Mouse (Mus musculus) heart, postnatal 14 days (tissue): ENCODE results near the gene Rab19. TPM values are rescaled to one million over a fixed set of nuclear protein-coding genes. Genes with fewer than 3 reads are reported as not detected.
"Not testable (repeated sequence)": the region's sequence is repeated elsewhere in the genome, so short reads cannot be mapped to it uniquely, and the experiment has no call there.

Source experiments
- DNase-seq, 2 experiments: peaks; one replicate each; pipeline ENCODE4 v3.0.0; 2021 to 2022
- intact Hi-C: fragments of 180-260 bp; cut with DNase I; formaldehyde crosslinking; loops from one replicate; pipeline ENCODE4 v1.15.1; 2025
- long read RNA-seq, 2 experiments: library from polyadenylated mRNA; stranded (forward); transcript quantifications; one replicate each; pipeline ENCODE4 v2.0.0; 2021
- total RNA-seq, 2 experiments: library from RNA; stranded (reverse); gene quantifications; 2 replicates each; pipeline ENCODE4 v1.2.3; 2021

Rab19 gene
- total RNA-seq, result under 1 TPM; 0.17 to 0.49 TPM
- long read RNA-seq, experiment 1, result 0 reads
- long read RNA-seq, experiment 2, result 0 reads

GRCm38 (mm10) chr6:39381125-39381880, at the start of gene Rab19:
Gene Rab19 (plus strand): TSS chr6:39381175.
- DNase-seq, result peak; percentile 23 to 40
- intact Hi-C loops, result no loop called here

- intact Hi-C loops, result no loop called here
- no peak for DNase-seq
Observed at GRCm38 (mm10) chr6:39331998-39332700, 48.8 kb upstream of the Rab19 start.

GRCm38 (mm10) chr6:39334224-39334623, 46.8 kb upstream of the Rab19 start:
- intact Hi-C loops, result no loop called here
- no peak for DNase-seq

GRCm38 (mm10) chr6:39334873-39335272, 46.1 kb upstream of the Rab19 start:
- no peak for DNase-seq
- intact Hi-C loops, result no loop called here

GRCm38 (mm10) chr6:39338359-39338758, 42.6 kb upstream of the Rab19 start:
- DNase-seq, result no peak
- intact Hi-C loops, result no loop called here

- DNase-seq, result no peak
- intact Hi-C loops, result loop anchor here (5.0 kb wide), 3 partner anchors 44 to 154 kb away; no protein-coding TSS in a partner anchor
Observed at GRCm38 (mm10) chr6:39341798-39342197, 39.2 kb upstream of the Rab19 start.

GRCm38 (mm10) chr6:39344020-39344419, 37.0 kb upstream of the Rab19 start:
- peak; percentile 89 to 90 for DNase-seq
- intact Hi-C loops, result loop anchor here (1.0 to 5.0 kb wide), 5 partner anchors 47 to 201 kb away; no protein-coding TSS in a partner anchor

- intact Hi-C loops, result loop anchor here (2.0 to 5.0 kb wide), 2 partner anchors 88 to 203 kb away; no protein-coding TSS in a partner anchor
- DNase-seq, result no peak
Observed at GRCm38 (mm10) chr6:39345430-39345829, 35.5 kb upstream of the Rab19 start.

- DNase-seq, result no peak
- intact Hi-C loops, result loop anchor here (5.0 kb wide), 1 partner anchor 90 kb away; no protein-coding TSS in a partner anchor
Observed at GRCm38 (mm10) chr6:39346991-39347501, 33.9 kb upstream of the Rab19 start.

- no peak for DNase-seq
- intact Hi-C loops, result loop anchor here (5.0 kb wide), 1 partner anchor 91 kb away; no protein-coding TSS in a partner anchor
Observed at GRCm38 (mm10) chr6:39347880-39348814, 32.8 kb upstream of the Rab19 start.

- no peak for DNase-seq
- intact Hi-C loops, result loop anchor here (5.0 kb wide), 1 partner anchor 92 kb away; no protein-coding TSS in a partner anchor
Observed at GRCm38 (mm10) chr6:39348946-39349345, 32.0 kb upstream of the Rab19 start.

GRCm38 (mm10) chr6:39359207-39359606, 21.8 kb upstream of the Rab19 start:
- intact Hi-C loops, DNase-seq: not testable (repeated sequence)

- DNase-seq, result no peak
- intact Hi-C loops, result no loop called here
Observed at GRCm38 (mm10) chr6:39362684-39363083, 18.3 kb upstream of the Rab19 start.

GRCm38 (mm10) chr6:39369631-39370030, 11.3 kb upstream of the Rab19 start:
- DNase-seq, result no peak
- intact Hi-C loops, result no loop called here

- DNase-seq, result no peak
- intact Hi-C loops, result no loop called here
Observed at GRCm38 (mm10) chr6:39372042-39372441, 8.9 kb upstream of the Rab19 start.

GRCm38 (mm10) chr6:39372727-39373126, 8.2 kb upstream of the Rab19 start:
- DNase-seq, result peak; percentile 48 to 55
- intact Hi-C loops, result no loop called here

- no peak for DNase-seq
- intact Hi-C loops, result no loop called here
Observed at GRCm38 (mm10) chr6:39373301-39373955, 7.5 kb upstream of the Rab19 start.

GRCm38 (mm10) chr6:39376775-39377174, 4.2 kb upstream of the Rab19 start:
- intact Hi-C loops, result no loop called here
- no peak for DNase-seq

GRCm38 (mm10) chr6:39377311-39377827, 3.6 kb upstream of the Rab19 start, which contains the start of gene Slc37a3:
Gene Slc37a3 (minus strand): TSS chr6:39377675.
- intact Hi-C loops, result no loop called here
- DNase-seq, result peak; percentile 88
